Mouse (Mus musculus) C2C12 (cell line): Measurements from ENCODE around the gene Klrg1.

Experiments
- CEBPB ChIP-seq: IDR thresholded peaks from one replicate; pipeline ENCODE4 v1.6.1; 2011; ENCODE audit warnings: low read depth, mild to moderate bottlenecking, control low read depth, moderate library complexity
- CTCF ChIP-seq: IDR thresholded peaks from one replicate; pipeline ENCODE4 v1.5.1; 2011; ENCODE audit not compliant: control insufficient read depth, insufficient read depth, insufficient read length
- FOSL1 ChIP-seq: IDR thresholded peaks from one replicate; pipeline ENCODE4 v1.8.0; 2011; ENCODE audit warnings: mild to moderate bottlenecking, low read length; ENCODE audit not compliant: poor library complexity, insufficient read depth, severe bottlenecking
- MAX ChIP-seq: IDR thresholded peaks from one replicate; pipeline ENCODE4 v1.6.1; 2011; ENCODE audit warnings: mild to moderate bottlenecking, control low read depth
- MYOD1 ChIP-seq: IDR thresholded peaks from one replicate; pipeline ENCODE4 v1.6.1; 2011; ENCODE audit warnings: low read depth; ENCODE audit not compliant: control insufficient read depth, insufficient read length
- MYOG ChIP-seq: IDR thresholded peaks from one replicate; pipeline ENCODE4 v1.6.1; 2011; ENCODE audit not compliant: control insufficient read depth, insufficient read length; ENCODE audit errors: extremely low read depth
- USF1 ChIP-seq: IDR thresholded peaks from one replicate; pipeline ENCODE4 v1.6.1; 2011; ENCODE audit warnings: low read depth, mild to moderate bottlenecking, control low read depth, moderate library complexity

GRCm38 (mm10) chr6:122296918-122297278, 14.2 kb upstream of the Klrg1 start:
- TF ChIP-seq CTCF: no peak
- TF ChIP-seq MAX: no peak
- TF ChIP-seq MYOG: no peak
- no peak for TF ChIP-seq USF1
- TF ChIP-seq FOSL1: no peak
- no peak for TF ChIP-seq MYOD1
- no peak for TF ChIP-seq CEBPB
